Mouse (Mus musculus) intestine, embryonic 16.5 days (tissue): ENCODE data around the gene Pim3. TPM values are rescaled to one million over a fixed set of nuclear protein-coding genes. Genes with fewer than 3 reads are reported as not detected.

Experiments
- ATAC-seq: fragments of 200-750 bp; cut with Nextera tagmentation; 2 replicates; pipeline ENCODE4 v1.8.0; 2017; ENCODE audit warnings: moderate TSS enrichment, moderate library complexity
- H3K27ac ChIP-seq: fragments of 300-500 bp; sonication (generic); 2 replicates; pipeline ENCODE4 v1.5.1; 2014; ENCODE audit warnings: mild to moderate bottlenecking, low read length
- H3K27me3 ChIP-seq: fragments of 300-500 bp; sonication (generic); replicated peaks from 2 replicates; pipeline ENCODE4 v1.6.1; 2014; ENCODE audit warnings: low read length, control low read depth, mixed read lengths; ENCODE audit not compliant: control insufficient read depth, insufficient read depth
- H3K36me3 ChIP-seq: fragments of 300-500 bp; sonication (generic); 2 replicates; pipeline ENCODE4 v1.6.1; 2014; ENCODE audit warnings: low read length, control low read depth; ENCODE audit not compliant: control insufficient read depth, insufficient read depth
- H3K4me1 ChIP-seq: fragments of 300-500 bp; sonication (generic); 2 replicates; pipeline ENCODE4 v1.6.1; 2014; ENCODE audit warnings: low read length, control low read depth, mixed read lengths; ENCODE audit not compliant: control insufficient read depth, insufficient read depth
- H3K4me2 ChIP-seq: fragments of 300-500 bp; sonication (generic); 2 replicates; pipeline ENCODE4 v1.6.1; 2014; ENCODE audit warnings: low read depth, low read length, control low read depth
- H3K4me3 ChIP-seq: fragments of 300-500 bp; sonication (generic); 2 replicates; pipeline ENCODE4 v1.5.1; 2014; ENCODE audit warnings: mild to moderate bottlenecking, low read length
- H3K9ac ChIP-seq: fragments of 300-500 bp; sonication (generic); 2 replicates; pipeline ENCODE4 v1.6.1; 2014; ENCODE audit warnings: low read depth, low read length
- H3K9me3 ChIP-seq: fragments of 300-500 bp; sonication (generic); 2 replicates; pipeline ENCODE4 v1.6.1; 2016; ENCODE audit warnings: low read length, control low read depth; ENCODE audit not compliant: control insufficient read depth
- WGBS: fragments of 180-500 bp; shearing (Covaris S2); extraction: QIAGEN DNeasy Blood & Tissue Kit; methylation state at CpG from one replicate; pipeline ENCODE4 v1.1.7; 2014; 5-methylcytosine and 5-hydroxymethylcytosine counted together
- polyA plus RNA-seq: library from polyadenylated mRNA; unstranded; fragments of >200 nt; fragmentation: Nextera tagmentation; extraction: Ambion mirVana; gene quantifications from 2 replicates; pipeline ENCODE4 v1.2.1, GENCODE M21; 2015

Pim3 gene
- polyA plus RNA-seq, 1 experiment from 2014 or later, result 46.3 TPM

- Histone ChIP-seq H3K27ac (no peak overlapping the region), H3K4me3 (no peak overlapping the region), H3K4me1 (peaks cover 6% of the 10 kb centered on the region; the same call in 1 of the 2 replicates), H3K9ac (no peak overlapping the region), H3K27me3 (no peaks in the 10 kb centered on the region), H3K9me3 (no peaks in the 10 kb centered on the region), H3K4me2 (no peak overlapping the region), H3K36me3 (no peaks in the 10 kb centered on the region)
- WGBS, result 68% methylated on average over 6 of the region's 6 CpGs
- ATAC-seq, result no peak
Measured at GRCm38 (mm10) chr15:88895891-88896290, 33.9 kb downstream of the Pim3 start.

- H3K27ac ChIP-seq, result no peak overlapping the region
- 86% methylated on average over 10 of the region's 10 CpGs for WGBS
- H3K4me2 ChIP-seq, result no peak overlapping the region
- no peaks in the 10 kb centered on the region for H3K27me3 ChIP-seq
- H3K36me3 ChIP-seq, result no peaks in the 10 kb centered on the region
- H3K4me1 ChIP-seq, result peaks cover 2% of the 10 kb centered on the region; the same call in 1 of the 2 replicates
- no peak for ATAC-seq
- H3K9ac ChIP-seq, result no peak overlapping the region
- no peak overlapping the region for H3K4me3 ChIP-seq
- H3K9me3 ChIP-seq, result no peaks in the 10 kb centered on the region
Measured at GRCm38 (mm10) chr15:88896341-88896980, 34.5 kb downstream of the Pim3 start.

- H3K4me3 ChIP-seq, result no peak overlapping the region
- no peaks in the 10 kb centered on the region for H3K9me3 ChIP-seq
- no peak overlapping the region for H3K27ac ChIP-seq
- WGBS, result 76% methylated on average over 15 of the region's 15 CpGs
- H3K9ac ChIP-seq, result no peak overlapping the region
- no peak for ATAC-seq
- no peaks in the 10 kb centered on the region for H3K4me1 ChIP-seq
- no peak overlapping the region for H3K4me2 ChIP-seq
- H3K36me3 ChIP-seq, result no peaks in the 10 kb centered on the region
- no peaks in the 10 kb centered on the region for H3K27me3 ChIP-seq
Measured at GRCm38 (mm10) chr15:88902200-88902875, 40.4 kb downstream of the Pim3 start.

GRCm38 (mm10) chr15:88903086-88903485 is 41.1 kb downstream of the Pim3 start:
- no peaks in the 10 kb centered on the region for H3K4me1 ChIP-seq
- no peak overlapping the region for H3K9ac ChIP-seq
- H3K4me3 ChIP-seq, result no peak overlapping the region
- H3K9me3 ChIP-seq, result no peaks in the 10 kb centered on the region
- H3K27me3 ChIP-seq, result no peaks in the 10 kb centered on the region
- no peaks in the 10 kb centered on the region for H3K36me3 ChIP-seq
- no peak overlapping the region for H3K4me2 ChIP-seq
- WGBS, result 84% methylated on average over 1 of the region's 1 CpGs
- no peak for ATAC-seq
- no peak overlapping the region for H3K27ac ChIP-seq

- no peak overlapping the region for H3K9ac ChIP-seq
- ATAC-seq, result no peak
Measured at GRCm38 (mm10) chr15:88904056-88904811, 42.2 kb downstream of the Pim3 start.

GRCm38 (mm10) chr15:88906347-88906746 is 44.4 kb downstream of the Pim3 start:
- Histone ChIP-seq H3K9me3 (no peaks in the 10 kb centered on the region), H3K9ac (no peak overlapping the region), H3K36me3 (no peaks in the 10 kb centered on the region), H3K27me3 (no peaks in the 10 kb centered on the region), H3K27ac (no peak overlapping the region), H3K4me1 (no peaks in the 10 kb centered on the region), H3K4me2 (no peak overlapping the region), H3K4me3 (no peak overlapping the region)
- 79% methylated on average over 4 of the region's 4 CpGs for WGBS
- ATAC-seq, result no peak

More at GRCm38 (mm10) chr15:88904056-88904811, 42.2 kb downstream of the Pim3 start:
- no peak overlapping the region for H3K27ac ChIP-seq
- no peaks in the 10 kb centered on the region for H3K4me1 ChIP-seq
- no peaks in the 10 kb centered on the region for H3K27me3 ChIP-seq
- WGBS, result 79% methylated on average over 14 of the region's 14 CpGs
- H3K9me3 ChIP-seq, result no peaks in the 10 kb centered on the region
- H3K4me3 ChIP-seq, result no peak overlapping the region
- no peak overlapping the region for H3K4me2 ChIP-seq
- H3K36me3 ChIP-seq, result no peaks in the 10 kb centered on the region

GRCm38 (mm10) chr15:88915046-88915445 is 53.1 kb downstream of the Pim3 start:
- Histone ChIP-seq H3K4me3 (no peak overlapping the region), H3K9ac (no peak overlapping the region), H3K27ac (no peak overlapping the region), H3K9me3 (no peaks in the 10 kb centered on the region), H3K27me3 (no peaks in the 10 kb centered on the region), H3K4me1 (peaks cover 8% of the 10 kb centered on the region), H3K36me3 (no peaks in the 10 kb centered on the region), H3K4me2 (no peak overlapping the region)
- WGBS, result 92% methylated on average over 7 of the region's 7 CpGs
- no peak for ATAC-seq

Other genes with a start within 250 kb of the Pim3 start
- 13.4 and 14.1 TPM in 2 replicates for gene Brd1, start 128.0 kb upstream of the Pim3 start, polyA plus RNA-seq
- 11.9 and 12.4 TPM in 2 replicates for gene Zbed4, start 110.5 kb upstream of the Pim3 start, polyA plus RNA-seq
- 16.7 and 16.9 TPM in 2 replicates for gene Alg12, start 42.9 kb upstream of the Pim3 start, polyA plus RNA-seq
- 123 and 137 TPM in 2 replicates for gene Creld2, start 42.5 kb upstream of the Pim3 start, polyA plus RNA-seq
- gene Ttll8, start 92.2 kb downstream of the Pim3 start, polyA plus RNA-seq, result not detected in 2 replicates
- not detected in 2 replicates for gene Mlc1, start 116.8 kb downstream of the Pim3 start, polyA plus RNA-seq
- not detected in 2 replicates for gene Mov10l1, start 120.7 kb downstream of the Pim3 start, polyA plus RNA-seq
- gene Panx2, start 197.5 kb downstream of the Pim3 start, polyA plus RNA-seq, result 0.38 and 0.68 TPM in 2 replicates
- 53.2 and 56.4 TPM in 2 replicates for gene Trabd, start 212.9 kb downstream of the Pim3 start, polyA plus RNA-seq
- 13.7 and 15.3 TPM in 2 replicates for gene Selenoo, start 226.9 kb downstream of the Pim3 start, polyA plus RNA-seq